Mouse (Mus musculus) kidney, embryonic 16.5 days (tissue): Measurements from ENCODE around the gene Jmjd1c. TPM values are rescaled to one million over a fixed set of nuclear protein-coding genes. Genes with fewer than 3 reads are reported as not detected.
A peak's percentile ranks its signal among the peaks of the same experiment; 100 is the strongest.

Experiments
- ATAC-seq: fragments of 200-750 bp; cut with Nextera tagmentation; 2 replicates; pipeline ENCODE4 v1.8.0; 2017; ENCODE audit warnings: moderate TSS enrichment; ENCODE audit not compliant: low FRiP score, low TSS enrichment
- H3K27ac ChIP-seq: fragments of 300-500 bp; sonication (generic); 2 replicates; pipeline ENCODE4 v1.5.1; 2014; ENCODE audit warnings: low read length
- H3K27me3 ChIP-seq: fragments of 300-500 bp; sonication (generic); 2 replicates; pipeline ENCODE4 v1.6.1; 2014; ENCODE audit warnings: low read length, control low read depth, mixed read lengths; ENCODE audit not compliant: insufficient read depth
- H3K36me3 ChIP-seq: fragments of 300-500 bp; sonication (generic); 2 replicates; pipeline ENCODE4 v1.6.1; 2014; ENCODE audit warnings: low read length, control low read depth, mixed read lengths; ENCODE audit not compliant: insufficient read depth
- H3K4me1 ChIP-seq: fragments of 300-500 bp; sonication (generic); 2 replicates; pipeline ENCODE4 v1.6.1; 2014; ENCODE audit warnings: low read length, control low read depth, mixed read lengths; ENCODE audit not compliant: insufficient read depth
- H3K4me2 ChIP-seq: fragments of 300-500 bp; sonication (generic); replicated peaks from 2 replicates; pipeline ENCODE4 v1.6.1; 2014; ENCODE audit warnings: low read depth, low read length
- H3K4me3 ChIP-seq: fragments of 300-500 bp; sonication (generic); 2 replicates; pipeline ENCODE4 v1.5.1; 2014; ENCODE audit warnings: mild to moderate bottlenecking, low read length
- H3K9ac ChIP-seq: fragments of 300-500 bp; sonication (generic); replicated peaks from 2 replicates; pipeline ENCODE4 v1.6.1; 2014; ENCODE audit warnings: low read length
- H3K9me3 ChIP-seq: fragments of 300-500 bp; sonication (generic); 2 replicates; pipeline ENCODE4 v1.6.1; 2016; ENCODE audit warnings: low read length, control low read depth
- WGBS: fragments of 180-500 bp; shearing (Covaris S2); extraction: QIAGEN DNeasy Blood & Tissue Kit; methylation state at CpG from one replicate; pipeline ENCODE4 v1.1.7; 2014; 5-methylcytosine and 5-hydroxymethylcytosine counted together
- polyA plus RNA-seq: library from polyadenylated mRNA; unstranded; fragments of >200 nt; fragmentation: Nextera tagmentation; extraction: Ambion mirVana; gene quantifications from 2 replicates; pipeline ENCODE4 v1.2.1, GENCODE M21; 2015

The Jmjd1c gene
- polyA plus RNA-seq, 1 experiment from 2014 or later = 30.5 TPM

DNA sequence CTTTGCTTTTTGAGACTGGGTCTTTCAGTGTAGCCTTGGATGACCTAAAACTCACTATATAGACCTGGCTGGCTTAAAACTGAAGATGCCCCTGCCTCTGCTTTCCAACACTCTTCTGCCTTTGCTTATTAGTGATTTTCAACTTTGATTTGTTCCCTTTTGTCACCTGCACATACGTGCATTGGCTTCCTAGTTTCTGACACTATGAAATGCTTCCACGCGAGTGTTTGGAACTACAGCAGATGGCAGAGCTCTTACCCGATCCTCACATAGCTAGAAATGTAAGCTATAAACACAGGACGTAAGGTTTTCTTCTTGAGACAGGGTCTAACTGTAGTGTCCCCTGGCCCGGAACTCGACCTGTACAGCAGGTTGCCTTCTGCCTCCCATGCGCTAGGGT lies 84.1 kb downstream of the Jmjd1c start:
- no peak overlapping the region for H3K27ac ChIP-seq
- 85% methylated on average over 8 of the region's 8 CpGs for WGBS
- H3K9ac ChIP-seq = no peak overlapping the region
- H3K4me1 ChIP-seq = peaks cover 10% of the 10 kb centered on the region; the same call in 1 of the 2 replicates
- no peak overlapping the region for H3K4me2 ChIP-seq
- H3K27me3 ChIP-seq = no peaks in the 10 kb centered on the region
- no peak overlapping the region for H3K4me3 ChIP-seq
- H3K9me3 ChIP-seq = no peaks in the 10 kb centered on the region
- no peak for ATAC-seq
- no peaks in the 10 kb centered on the region for H3K36me3 ChIP-seq

DNA sequence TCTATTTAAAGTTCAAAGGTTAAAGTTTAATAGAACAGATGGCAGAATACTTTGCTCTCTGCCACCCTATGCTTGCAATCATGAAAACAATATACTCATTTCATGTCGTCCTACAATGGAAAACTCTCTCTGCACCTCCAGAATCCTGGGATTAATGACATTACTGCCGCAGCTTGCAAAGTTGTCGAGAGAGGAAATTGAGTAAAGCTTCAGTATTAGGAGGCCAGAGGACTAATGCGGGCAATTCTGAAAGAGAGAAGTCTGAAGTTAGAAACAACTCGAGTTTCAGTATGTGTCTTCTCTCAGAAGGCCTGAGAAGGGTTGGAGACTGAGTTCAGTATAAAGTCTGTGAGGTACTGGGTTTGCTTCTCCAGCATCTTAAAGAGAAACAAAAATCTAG lies 84.9 kb downstream of the Jmjd1c start:
- Histone ChIP-seq H3K9ac (no peak overlapping the region), H3K27me3 (no peaks in the 10 kb centered on the region), H3K36me3 (no peaks in the 10 kb centered on the region), H3K27ac (no peak overlapping the region), H3K4me3 (no peak overlapping the region), H3K4me1 (peaks cover 10% of the 10 kb centered on the region; the same call in 1 of the 2 replicates), H3K9me3 (no peaks in the 10 kb centered on the region), H3K4me2 (no peak overlapping the region)
- 57% methylated on average over 5 of the region's 5 CpGs for WGBS
- ATAC-seq = no peak

- ATAC-seq = 0 out of 2 replicates have a peak, but pooled peaks have one; percentile 21
- Histone ChIP-seq H3K27ac (peak overlapping the region; percentile 44; the same call in 1 of the 2 replicates), H3K36me3 (no peaks in the 10 kb centered on the region), H3K4me2 (no peak overlapping the region), H3K9ac (no peak overlapping the region), H3K4me3 (no peak overlapping the region), H3K27me3 (no peaks in the 10 kb centered on the region), H3K9me3 (no peaks in the 10 kb centered on the region), H3K4me1 (peaks cover 20% of the 10 kb centered on the region)
- WGBS = 37% methylated on average over 3 of the region's 3 CpGs
These were observed 86.7 kb downstream of the Jmjd1c start for GRCm38 (mm10) chr10:67182651-67183050.

- H3K4me1 ChIP-seq = peaks cover 23% of the 10 kb centered on the region
- H3K36me3 ChIP-seq = no peaks in the 10 kb centered on the region
- no peak overlapping the region for H3K4me3 ChIP-seq
- no peak for ATAC-seq
- H3K27ac ChIP-seq = 0 out of 2 replicates have a peak overlapping the region, but pooled peaks have one; percentile 44
- H3K27me3 ChIP-seq = no peaks in the 10 kb centered on the region
- H3K9me3 ChIP-seq = no peaks in the 10 kb centered on the region
- H3K4me2 ChIP-seq = no peak overlapping the region
- H3K9ac ChIP-seq = no peak overlapping the region
- 52% methylated on average over 1 of the region's 1 CpGs for WGBS
These were observed 87.2 kb downstream of the Jmjd1c start for GRCm38 (mm10) chr10:67183086-67183485.

- Histone ChIP-seq H3K9me3 (no peaks in the 10 kb centered on the region), H3K9ac (no peak overlapping the region), H3K27me3 (no peaks in the 10 kb centered on the region), H3K4me3 (no peak overlapping the region), H3K36me3 (no peaks in the 10 kb centered on the region), H3K4me1 (peaks cover 29% of the 10 kb centered on the region), H3K27ac (no peak overlapping the region), H3K4me2 (no peak overlapping the region)
- WGBS = 54% methylated on average over 3 of the region's 3 CpGs
- ATAC-seq = no peak
These were observed 88.6 kb downstream of the Jmjd1c start for GRCm38 (mm10) chr10:67184441-67185070.

- Histone ChIP-seq H3K9me3 (no peaks in the 10 kb centered on the region), H3K27ac (peak overlapping the region; percentile 98), H3K36me3 (0 out of 2 replicates have a peak, but pooled peaks cover 2% of the 10 kb centered on the region), H3K27me3 (no peaks in the 10 kb centered on the region), H3K9ac (peak overlapping the region; percentile 82), H3K4me3 (peak overlapping the region; percentile 60), H3K4me1 (peaks cover 29% of the 10 kb centered on the region), H3K4me2 (peak overlapping the region; percentile 71)
- WGBS = under 1% methylated on average over 23 of the region's 23 CpGs
- ATAC-seq = peak; percentile 95
These were observed 89.7 kb downstream of the Jmjd1c start for GRCm38 (mm10) chr10:67185491-67186081.

DNA sequence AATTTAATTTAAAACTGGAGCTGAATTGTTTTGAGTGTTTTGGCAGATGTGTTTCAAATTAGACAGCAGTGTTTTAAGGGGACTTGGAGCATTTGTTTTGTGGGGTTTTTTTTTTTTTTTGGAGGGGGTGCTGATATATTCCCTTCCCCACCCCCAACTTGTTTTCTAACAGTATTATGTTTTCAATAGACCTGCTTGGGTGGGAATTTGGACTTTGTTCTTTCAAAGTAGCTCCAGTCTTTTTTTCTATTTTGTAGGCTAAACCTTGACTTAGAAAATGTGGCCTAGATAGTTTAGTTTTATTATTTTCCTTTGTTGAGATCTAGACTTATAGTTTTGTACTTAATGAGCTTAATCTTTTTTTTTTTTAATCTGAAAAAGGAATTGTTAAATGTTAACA lies 90.6 kb downstream of the Jmjd1c start:
- peaks cover 29% of the 10 kb centered on the region for H3K4me1 ChIP-seq
- ATAC-seq = no peak
- H3K27ac ChIP-seq = peak overlapping the region; percentile 82
- H3K36me3 ChIP-seq = 0 out of 2 replicates have a peak, but pooled peaks cover 2% of the 10 kb centered on the region
- H3K9me3 ChIP-seq = no peaks in the 10 kb centered on the region
- peak overlapping the region; percentile 71 for H3K4me2 ChIP-seq
- no peaks in the 10 kb centered on the region for H3K27me3 ChIP-seq
- peak overlapping the region; percentile 51 for H3K4me3 ChIP-seq
- H3K9ac ChIP-seq = peak overlapping the region; percentile 67

DNA sequence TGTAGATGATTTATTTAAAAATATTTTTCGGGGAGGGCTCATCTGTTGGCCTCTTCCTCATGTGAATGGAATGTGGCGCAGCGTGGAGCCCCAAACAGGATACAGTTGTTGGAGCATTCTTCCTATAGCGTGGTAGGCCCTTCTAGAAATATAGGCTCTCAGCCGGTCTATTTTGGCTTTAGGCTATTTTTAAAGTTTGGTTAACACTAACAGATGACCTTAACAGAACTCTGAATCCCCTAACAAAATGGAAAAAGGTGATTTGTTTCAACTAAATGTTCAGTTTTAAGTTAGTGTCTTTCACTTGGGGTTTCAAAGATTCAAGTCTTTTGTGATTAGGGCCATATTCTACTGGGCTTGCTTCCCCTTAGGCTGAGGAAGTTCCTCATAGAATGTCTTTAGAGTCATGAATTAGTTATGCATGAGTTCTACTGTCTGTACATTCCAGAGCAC lies 91.1 kb downstream of the Jmjd1c start:
- Histone ChIP-seq H3K4me3 (peak overlapping the region; percentile 51), H3K9ac (peak overlapping the region; percentile 67), H3K27ac (peak overlapping the region; percentile 82), H3K27me3 (no peaks in the 10 kb centered on the region), H3K4me2 (peak overlapping the region; percentile 71), H3K9me3 (no peaks in the 10 kb centered on the region), H3K36me3 (0 out of 2 replicates have a peak, but pooled peaks cover 2% of the 10 kb centered on the region), H3K4me1 (peaks cover 29% of the 10 kb centered on the region)
- no peak for ATAC-seq
- 8% methylated on average over 5 of the region's 5 CpGs for WGBS

DNA sequence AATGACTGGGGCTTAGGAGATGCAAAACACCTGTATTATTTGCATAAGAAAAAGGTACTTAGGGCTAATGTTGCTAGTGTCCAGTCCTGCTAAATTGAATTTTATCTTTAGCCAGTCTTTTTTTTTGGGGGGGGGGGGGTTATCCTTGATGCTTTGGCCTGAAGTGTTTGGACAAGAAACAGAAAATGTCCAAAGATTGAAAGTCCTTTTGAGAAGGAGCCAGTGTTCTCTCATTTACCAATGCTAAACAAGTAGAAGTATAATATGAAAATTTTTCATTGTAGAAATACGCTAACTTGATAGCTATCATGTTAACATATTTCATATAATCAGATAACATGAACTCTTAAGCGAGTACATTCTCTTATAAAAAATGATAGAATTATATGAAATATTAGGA lies 92.0 kb downstream of the Jmjd1c start:
- no peak overlapping the region for H3K27ac ChIP-seq
- H3K9ac ChIP-seq = no peak overlapping the region
- no peak for ATAC-seq
- H3K36me3 ChIP-seq = peaks cover 7% of the 10 kb centered on the region; the same call in 1 of the 2 replicates
- H3K4me1 ChIP-seq = peaks cover 24% of the 10 kb centered on the region
- H3K4me3 ChIP-seq = peak overlapping the region; percentile 51
- H3K27me3 ChIP-seq = no peaks in the 10 kb centered on the region
- H3K4me2 ChIP-seq = peak overlapping the region; percentile 71
- no peaks in the 10 kb centered on the region for H3K9me3 ChIP-seq
- WGBS = 78% methylated on average over 2 of the region's 2 CpGs

DNA sequence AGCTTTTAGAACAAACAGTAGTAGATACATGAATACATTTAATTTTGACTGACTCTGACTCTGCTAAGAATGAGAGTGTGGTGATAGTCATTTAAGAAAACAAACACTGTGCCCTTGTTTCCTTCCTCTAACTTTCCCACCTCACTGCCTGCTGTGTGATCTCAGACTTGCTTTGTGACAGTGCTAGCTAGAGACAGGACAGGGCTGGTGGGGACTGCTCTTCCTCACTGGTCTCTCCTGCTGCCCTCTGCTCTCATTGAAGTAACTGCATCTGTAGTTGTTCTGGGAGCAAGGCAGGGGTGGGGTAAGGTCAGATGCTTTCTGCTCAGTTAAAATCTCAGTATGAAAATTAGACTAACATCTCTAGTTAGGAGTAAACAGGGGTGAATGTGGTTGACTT lies 93.1 kb downstream of the Jmjd1c start:
- ATAC-seq = no peak
- Histone ChIP-seq H3K9ac (peak overlapping the region; percentile 35; the same call in 1 of the 2 replicates), H3K4me3 (no peak overlapping the region; the same call in 1 of the 2 replicates), H3K4me1 (peaks cover 24% of the 10 kb centered on the region), H3K4me2 (peak overlapping the region; percentile 27; the same call in 1 of the 2 replicates), H3K9me3 (no peaks in the 10 kb centered on the region), H3K27ac (0 out of 2 replicates have a peak overlapping the region, but pooled peaks have one; percentile 24), H3K27me3 (no peaks in the 10 kb centered on the region), H3K36me3 (peaks cover 8% of the 10 kb centered on the region; the same call in 1 of the 2 replicates)
